Mouse (Mus musculus): ENCODE measurements at regions not wholly inside any gene's neighbourhood (a gene's known extent, or its start where the extent isn't known, plus 50 kb on each side); places are given as distances from the start of the nearest gene placed in this dataset.
"Not testable (repeated sequence)": the region's sequence is repeated elsewhere in the genome, so short reads cannot be mapped to it uniquely, and the experiment has no call there.

DNA sequence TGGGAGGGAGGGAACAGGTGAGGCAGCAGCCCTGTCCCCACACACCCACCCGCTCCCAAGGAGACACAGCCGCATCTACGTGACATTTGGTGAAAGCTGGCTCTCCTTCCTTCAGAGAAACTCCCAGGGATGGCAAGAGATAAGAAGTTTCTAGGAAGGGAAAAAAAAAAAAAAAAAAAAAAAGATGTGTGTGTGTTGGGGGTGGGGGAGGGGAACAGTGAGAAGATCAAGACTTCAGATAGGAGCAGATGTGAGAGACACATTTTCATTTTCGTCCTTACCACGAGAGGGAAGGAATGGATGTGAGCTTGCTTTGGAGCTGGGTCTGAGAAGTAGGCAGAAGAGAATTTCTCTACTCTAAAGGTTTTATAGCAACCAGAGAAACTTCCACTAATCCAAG, 91.4 kb downstream of the Cd24a start:
- peaks cover 2% of the 10 kb centered on the region; the same call in 1 of the 2 replicates for H3K4me1 ChIP-seq (ENCODE audit: control insufficient read depth, insufficient read depth, low read length)

DNA sequence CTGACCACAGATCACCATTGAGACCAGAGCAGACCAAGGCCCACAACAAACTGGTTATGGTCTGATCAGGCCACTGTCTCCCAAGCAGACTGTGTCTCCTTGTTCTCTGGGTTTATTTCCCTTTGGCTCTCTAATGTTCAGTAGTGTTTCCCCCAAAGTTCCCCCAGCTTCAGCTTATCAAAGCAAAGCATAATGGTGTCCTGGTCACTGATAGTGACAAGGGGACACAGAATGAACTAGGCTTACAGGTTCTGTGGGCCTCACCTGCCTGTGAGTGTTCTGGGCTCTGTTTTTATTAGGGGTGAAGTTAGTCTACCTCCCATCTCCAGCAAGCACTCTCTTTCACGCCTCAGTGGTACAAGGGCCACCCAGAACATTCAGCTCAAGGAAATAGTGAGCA, 92.7 kb downstream of the Cd24a start:
- WGBS = 84% methylated on average over 1 of the region's 1 CpGs
- no peak for DNase-seq
- Histone ChIP-seq H3K4me3 (replicated peaks; ENCODE audit: extremely low read depth, low read depth, low read length) (no peak overlapping the region), H3K4me1 (ENCODE audit: control insufficient read depth, insufficient read depth, low read length) (peaks cover 2% of the 10 kb centered on the region; the same call in 1 of the 2 replicates)
- TF ChIP-seq CTCF (IDR thresholded peaks at IDR 0.05; ENCODE audit: insufficient read depth, low read length) = no peak
- TF ChIP-seq POLR2A (IDR thresholded peaks at IDR 0.05; ENCODE audit: borderline replicate concordance, extremely low read depth, low read depth, low read length) = no peak

More for the DNA sequence above, 91.4 kb downstream of the Cd24a start:
- TF ChIP-seq CTCF (IDR thresholded peaks at IDR 0.05; ENCODE audit: insufficient read depth, low read length) (no peak), POLR2A (IDR thresholded peaks at IDR 0.05; ENCODE audit: borderline replicate concordance, extremely low read depth, low read depth, low read length) (no peak)
- 75% methylated on average over 5 of the region's 5 CpGs for WGBS
- no peak for DNase-seq
- H3K4me3 ChIP-seq (replicated peaks; ENCODE audit: extremely low read depth, low read depth, low read length) = no peak overlapping the region

DNA sequence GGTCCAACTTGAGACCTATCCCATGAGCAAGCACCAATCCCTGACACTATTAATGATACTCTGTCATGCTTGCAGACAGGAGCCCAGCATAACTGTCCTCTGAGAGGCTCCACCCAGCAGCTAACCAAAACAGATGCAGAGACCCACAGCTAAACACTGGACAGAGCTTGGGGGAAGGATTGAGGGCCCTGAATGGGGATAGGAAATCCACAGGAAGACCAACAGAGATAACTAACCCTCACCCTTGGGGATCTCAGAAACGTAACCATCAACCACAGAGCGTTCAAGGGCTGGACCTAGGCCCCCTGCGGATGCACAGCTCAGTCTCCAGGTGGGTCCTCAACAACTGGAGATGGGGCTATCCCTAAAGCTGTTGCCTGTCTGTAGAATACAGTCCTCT, 93.7 kb downstream of the Cd24a start:
- Histone ChIP-seq H3K4me1 (ENCODE audit: control insufficient read depth, insufficient read depth, low read length) (no peaks in the 10 kb centered on the region; the same call in 1 of the 2 replicates), H3K4me3 (replicated peaks; ENCODE audit: extremely low read depth, low read depth, low read length) (no peak overlapping the region)
- TF ChIP-seq CTCF (IDR thresholded peaks at IDR 0.05; ENCODE audit: insufficient read depth, low read length) = no peak
- no peak for TF ChIP-seq POLR2A (IDR thresholded peaks at IDR 0.05; ENCODE audit: borderline replicate concordance, extremely low read depth, low read depth, low read length)
- no peak for DNase-seq
- WGBS = 77% methylated on average over 3 of the region's 3 CpGs

DNA sequence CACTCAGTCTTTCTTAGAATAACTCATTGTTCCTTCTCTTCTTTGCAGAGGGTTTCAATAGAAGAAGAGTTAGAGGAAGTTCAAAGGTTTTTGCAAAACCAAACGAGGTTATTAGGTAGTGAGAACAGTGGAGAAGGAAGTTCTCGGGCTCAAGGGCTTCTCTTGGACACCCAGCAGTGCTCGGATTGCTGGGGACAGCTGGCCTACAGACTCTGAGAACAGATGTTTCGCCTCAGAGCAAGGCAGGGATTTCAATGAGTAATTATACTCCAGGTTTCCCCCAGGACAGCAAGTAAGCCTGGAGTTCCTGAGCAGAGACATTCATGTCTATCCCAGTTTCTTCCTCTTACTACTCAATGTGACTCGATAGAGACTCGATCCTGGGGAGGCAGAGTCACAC, 94.4 kb downstream of the Cd24a start:
- WGBS = 48% methylated on average over 6 of the region's 6 CpGs
- Histone ChIP-seq H3K4me3 (replicated peaks; ENCODE audit: extremely low read depth, low read depth, low read length) (no peak overlapping the region), H3K4me1 (ENCODE audit: control insufficient read depth, insufficient read depth, low read length) (no peaks in the 10 kb centered on the region; the same call in 1 of the 2 replicates)
- no peak for DNase-seq
- TF ChIP-seq POLR2A (IDR thresholded peaks at IDR 0.05; ENCODE audit: borderline replicate concordance, extremely low read depth, low read depth, low read length) = no peak
- no peak for TF ChIP-seq CTCF (IDR thresholded peaks at IDR 0.05; ENCODE audit: insufficient read depth, low read length)

DNA sequence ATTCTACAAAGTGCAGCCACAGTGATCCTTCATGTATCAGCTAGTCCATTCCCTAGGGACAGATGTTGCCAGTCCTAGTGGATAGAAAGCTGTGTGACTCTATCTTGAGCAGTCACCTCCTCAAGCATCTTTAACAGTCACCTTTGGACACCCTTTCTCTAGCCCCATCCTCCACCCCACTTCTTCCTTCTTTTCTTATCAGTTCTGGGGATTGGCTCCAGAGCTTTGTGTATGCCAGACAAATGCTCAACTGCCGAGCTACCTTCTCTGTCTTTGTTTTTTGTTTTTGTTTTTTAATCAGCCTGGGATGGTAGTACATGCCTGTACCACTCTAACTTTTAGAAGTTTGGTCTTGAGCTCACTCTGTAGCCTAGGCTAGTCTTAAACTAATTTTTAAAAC, 96.7 kb downstream of the Cd24a start:
- TF ChIP-seq POLR2A (IDR thresholded peaks at IDR 0.05; ENCODE audit: borderline replicate concordance, extremely low read depth, low read depth, low read length) (no peak), CTCF (IDR thresholded peaks at IDR 0.05; ENCODE audit: insufficient read depth, low read length) (no peak)
- DNase-seq = no peak
- Histone ChIP-seq H3K4me3 (replicated peaks; ENCODE audit: extremely low read depth, low read depth, low read length) (no peak overlapping the region), H3K4me1 (ENCODE audit: control insufficient read depth, insufficient read depth, low read length) (no peaks in the 10 kb centered on the region; the same call in 1 of the 2 replicates)
- 56% methylated on average over 1 of the region's 1 CpGs for WGBS

DNA sequence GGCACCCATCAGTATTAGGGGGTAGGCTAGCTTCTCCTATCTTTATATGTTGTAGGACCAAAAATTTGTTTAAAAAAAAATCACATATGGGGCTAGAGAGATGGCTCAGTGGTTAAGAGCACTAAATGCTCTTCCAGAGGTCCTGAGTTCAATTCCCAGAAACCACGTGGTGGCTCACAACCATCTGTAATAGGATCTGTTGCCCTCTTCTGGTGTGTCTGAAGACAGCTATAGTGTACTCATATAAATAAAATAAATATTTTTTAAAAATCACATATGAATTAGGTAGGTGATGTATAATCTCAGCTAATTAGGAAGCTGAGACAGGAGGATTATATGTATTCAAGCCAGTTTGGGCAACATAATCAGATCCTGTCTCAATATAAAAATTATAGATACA, 97.4 kb downstream of the Cd24a start:
- H3K4me3 ChIP-seq (replicated peaks; ENCODE audit: extremely low read depth, low read depth, low read length); H3K4me1 ChIP-seq (ENCODE audit: control insufficient read depth, insufficient read depth, low read length); DNase-seq: not testable (repeated sequence)
- WGBS = 79% methylated on average over 1 of the region's 1 CpGs

DNA sequence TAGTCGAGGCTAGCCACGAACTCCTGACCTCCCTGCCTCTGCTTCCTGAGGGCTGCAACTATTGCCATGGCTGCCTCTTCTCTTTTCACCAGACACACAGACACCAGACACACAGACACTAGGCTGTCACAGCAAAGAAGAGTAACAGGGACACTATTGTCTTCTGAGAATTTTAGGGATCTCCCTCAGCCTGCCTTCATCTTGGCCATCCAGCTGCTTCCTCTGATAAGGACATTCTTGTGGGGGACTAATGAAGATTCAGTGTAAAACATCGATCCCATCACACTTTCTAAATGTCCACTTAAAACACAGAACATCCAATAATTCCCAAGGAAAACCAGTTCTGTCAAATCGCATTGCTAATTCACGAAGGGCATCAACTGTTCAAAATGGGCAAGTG, 98.2 kb downstream of the Cd24a start:
- H3K4me3 ChIP-seq (replicated peaks; ENCODE audit: extremely low read depth, low read depth, low read length) = no peak overlapping the region
- WGBS = 64% methylated on average over 5 of the region's 5 CpGs
- no peak for DNase-seq
- no peak for TF ChIP-seq CTCF (IDR thresholded peaks at IDR 0.05; ENCODE audit: insufficient read depth, low read length)
- TF ChIP-seq POLR2A (IDR thresholded peaks at IDR 0.05; ENCODE audit: borderline replicate concordance, extremely low read depth, low read depth, low read length) = no peak
- no peaks in the 10 kb centered on the region; the same call in 1 of the 2 replicates for H3K4me1 ChIP-seq (ENCODE audit: control insufficient read depth, insufficient read depth, low read length)

DNA sequence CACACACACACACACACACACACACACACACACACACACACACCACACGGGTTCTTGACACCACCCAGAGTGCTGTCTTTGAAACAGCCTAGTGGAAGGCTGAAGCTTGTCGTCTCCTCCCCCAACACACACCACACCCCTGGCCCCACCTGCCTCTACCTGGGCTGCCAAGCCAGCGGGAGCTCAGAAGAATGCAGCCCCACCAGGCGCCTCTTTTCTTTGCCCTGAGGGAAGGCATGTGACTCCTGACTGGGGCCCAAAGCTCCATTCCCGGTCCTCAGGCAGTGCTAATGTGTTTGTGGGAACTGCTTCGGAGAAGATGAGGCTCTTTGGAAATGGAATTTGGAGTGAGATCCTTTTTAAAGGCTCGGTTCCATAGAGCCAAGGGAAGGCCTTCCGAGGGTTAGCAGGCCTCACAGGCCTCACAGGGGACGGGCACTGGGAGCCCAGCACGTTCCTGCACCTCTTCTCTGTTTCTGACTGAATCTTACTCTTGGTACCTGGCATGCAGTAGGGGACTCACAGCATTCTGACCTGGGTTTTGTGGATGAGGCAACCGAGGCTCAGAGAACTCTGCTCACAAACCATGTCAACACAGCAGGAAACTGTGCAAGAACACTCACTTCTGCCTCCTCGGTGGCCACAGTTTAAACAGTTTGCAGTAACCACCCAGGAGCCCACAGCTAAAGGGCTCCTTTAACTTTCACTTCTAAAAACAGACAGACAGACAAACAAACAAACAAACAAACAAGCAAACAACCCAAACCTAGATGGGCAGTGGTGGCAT, 106.4 kb downstream of the Cd24a start:
- no peak for DNase-seq
- TF ChIP-seq CTCF (IDR thresholded peaks at IDR 0.05; ENCODE audit: insufficient read depth, low read length) = no peak
- TF ChIP-seq POLR2A (IDR thresholded peaks at IDR 0.05; ENCODE audit: borderline replicate concordance, extremely low read depth, low read depth, low read length) = no peak

DNA sequence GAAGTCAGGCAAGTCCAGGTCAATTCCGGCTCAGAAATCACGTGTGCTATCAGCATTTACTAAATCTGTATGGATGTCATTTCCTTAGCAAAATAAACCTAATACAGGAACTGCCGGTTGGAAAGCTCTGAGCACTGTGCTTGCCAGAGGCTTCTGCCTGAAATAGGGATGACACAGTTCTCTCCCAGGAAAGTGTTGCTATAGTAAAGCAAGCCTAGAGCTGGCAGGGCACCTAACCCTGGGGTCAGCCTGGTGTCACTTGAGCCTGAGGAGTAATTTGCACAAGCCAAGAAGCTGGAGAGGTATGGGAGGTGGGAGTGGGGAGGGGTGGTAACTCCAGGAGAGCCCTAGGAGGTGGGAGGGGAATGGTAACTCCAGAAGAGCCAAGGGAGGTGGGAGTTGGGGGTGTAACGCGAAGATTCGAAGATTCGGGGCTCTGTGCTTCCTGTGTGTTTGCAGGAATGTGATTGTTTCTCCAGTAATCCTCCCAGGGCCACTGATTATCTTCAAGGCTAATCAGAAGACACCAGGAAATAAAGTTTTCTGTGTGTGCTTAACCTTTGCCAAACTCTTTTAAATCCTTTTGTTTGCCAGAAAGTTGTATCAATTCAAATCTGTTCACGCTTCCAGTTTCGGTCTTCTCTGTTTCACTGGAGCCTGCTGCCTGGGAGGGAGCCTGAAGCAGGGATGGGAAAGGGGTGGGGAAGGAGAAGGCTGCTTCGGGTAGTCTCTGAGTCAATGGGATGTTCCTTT, 111.3 kb downstream of the Cd24a start:
- no peak for DNase-seq
- 9% methylated on average over 10 of the region's 10 CpGs for WGBS
- peaks cover 10% of the 10 kb centered on the region for H3K4me1 ChIP-seq (ENCODE audit: control insufficient read depth, insufficient read depth, low read length)
- no peak overlapping the region for H3K4me3 ChIP-seq (replicated peaks; ENCODE audit: extremely low read depth, low read depth, low read length)
- no peak for TF ChIP-seq CTCF (IDR thresholded peaks at IDR 0.05; ENCODE audit: insufficient read depth, low read length)
- TF ChIP-seq POLR2A (IDR thresholded peaks at IDR 0.05; ENCODE audit: borderline replicate concordance, extremely low read depth, low read depth, low read length) = no peak

More for the DNA sequence above, 106.4 kb downstream of the Cd24a start:
- Histone ChIP-seq H3K4me3 (replicated peaks; ENCODE audit: extremely low read depth, low read depth, low read length) (no peak overlapping the region), H3K4me1 (ENCODE audit: control insufficient read depth, insufficient read depth, low read length) (peaks cover 6% of the 10 kb centered on the region)
- WGBS = 61% methylated on average over 12 of the region's 12 CpGs

DNA sequence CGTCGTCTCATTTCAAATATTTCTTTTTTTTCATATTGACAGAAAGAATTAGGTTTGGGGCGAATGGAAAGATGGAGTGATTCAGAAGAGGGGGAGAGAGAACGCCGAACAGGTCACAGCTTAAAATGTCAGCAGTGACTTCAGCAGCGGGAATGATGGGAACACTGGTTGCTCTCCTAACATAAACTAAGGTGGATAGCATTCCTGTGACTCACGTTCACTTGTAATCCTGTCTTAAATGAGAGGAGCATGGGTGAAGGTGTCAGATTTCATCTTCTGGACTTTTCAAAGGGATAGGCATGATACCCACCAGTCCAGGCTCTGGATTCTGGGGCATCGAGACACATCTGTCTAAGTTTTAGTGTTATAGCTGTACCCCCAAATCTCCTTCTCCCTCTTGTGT, 111.8 kb downstream of the Cd24a start:
- TF ChIP-seq CTCF (IDR thresholded peaks at IDR 0.05; ENCODE audit: insufficient read depth, low read length) (no peak), POLR2A (IDR thresholded peaks at IDR 0.05; ENCODE audit: borderline replicate concordance, extremely low read depth, low read depth, low read length) (no peak)
- DNase-seq = no peak
- peaks cover 10% of the 10 kb centered on the region for H3K4me1 ChIP-seq (ENCODE audit: control insufficient read depth, insufficient read depth, low read length)
- no peak overlapping the region for H3K4me3 ChIP-seq (replicated peaks; ENCODE audit: extremely low read depth, low read depth, low read length)
- WGBS = 32% methylated on average over 8 of the region's 8 CpGs
